Mouse (Mus musculus) neural tube, postnatal 0 days (tissue): ENCODE results near the gene Nus1. TPM values are rescaled to one million over a fixed set of nuclear protein-coding genes. Genes with fewer than 3 reads are reported as not detected.

Experiments
- polyA plus RNA-seq: library from polyadenylated mRNA; unstranded; fragments of >200 nt; fragmentation: Nextera tagmentation; extraction: Ambion mirVana; gene quantifications from 2 replicates; pipeline ENCODE4 v1.2.1, GENCODE M21; 2015

Nus1 gene
- polyA plus RNA-seq, result 21.8 and 22.1 TPM in 2 replicates

GRCm38 (mm10) chr10:52417299-52417997 lies at the start of gene Nus1:
TSS of gene Nus1 (plus strand) at chr10:52417547.

GRCm38 (mm10) chr10:52381845-52382591 lies 35.3 kb upstream of the Nus1 start, which contains the start of gene Gopc:
TSS of gene Gopc (minus strand) at chr10:52382124.

GRCm38 (mm10) chr10:52388922-52389430 lies 28.4 kb upstream of the Nus1 start, which contains the start of gene Nepn:
TSS of gene Nepn (plus strand) at chr10:52388972.

Other genes with a start within 250 kb of the Nus1 start
- gene Ros1, start 222.3 kb upstream of the Nus1 start, polyA plus RNA-seq, result not detected in 2 replicates
- gene Dcbld1, start 183.9 kb upstream of the Nus1 start, polyA plus RNA-seq, result 19.9 and 21.9 TPM in 2 replicates
- gene Gm26741, start 58.8 kb upstream of the Nus1 start, polyA plus RNA-seq, result not detected in 2 replicates
- gene Gopc, start 35.4 kb upstream of the Nus1 start, polyA plus RNA-seq, result 30.8 and 33.5 TPM in 2 replicates
- gene Nepn, start 28.6 kb upstream of the Nus1 start, polyA plus RNA-seq, result not detected in 2 replicates